Mouse (Mus musculus) liver, embryonic 13.5 days (tissue): ENCODE results near the gene Csf2rb. TPM values are rescaled to one million over a fixed set of nuclear protein-coding genes. Genes with fewer than 3 reads are reported as not detected.
A peak's percentile ranks its signal among the peaks of the same experiment; 100 is the strongest.
"Not testable (repeated sequence)": the region's sequence is repeated elsewhere in the genome, so short reads cannot be mapped to it uniquely, and the experiment has no call there.

Experiments
- ATAC-seq: fragments of 200-750 bp; cut with Nextera tagmentation; 2 replicates; pipeline ENCODE4 v1.8.0; 2017; ENCODE audit warnings: low read depth, mild to moderate bottlenecking, moderate number of reproducible peaks, moderate library complexity
- DNase-seq: peaks from one replicate; pipeline ENCODE4 v3.0.0; 2022
- H3K27ac ChIP-seq: fragments of 300-500 bp; sonication (generic); 2 replicates; pipeline ENCODE4 v1.5.1; 2015; ENCODE audit warnings: moderate library complexity, mild to moderate bottlenecking, inconsistent platforms
- H3K27me3 ChIP-seq: fragments of 300-500 bp; sonication (generic); 2 replicates; pipeline ENCODE4 v1.6.1; 2015; ENCODE audit warnings: mild to moderate bottlenecking, inconsistent platforms
- H3K36me3 ChIP-seq: fragments of 300-500 bp; sonication (generic); 2 replicates; pipeline ENCODE4 v1.6.1; 2015; ENCODE audit warnings: mild to moderate bottlenecking, inconsistent platforms
- H3K4me1 ChIP-seq: fragments of 300-500 bp; sonication (generic); replicated peaks from 2 replicates; pipeline ENCODE4 v1.6.1; 2015; ENCODE audit warnings: inconsistent platforms
- H3K4me2 ChIP-seq: fragments of 300-500 bp; sonication (generic); 2 replicates; pipeline ENCODE4 v1.6.1; 2015; ENCODE audit warnings: inconsistent platforms, mild to moderate bottlenecking, moderate library complexity
- H3K4me3 ChIP-seq: fragments of 300-500 bp; sonication (generic); replicated peaks from 2 replicates; pipeline ENCODE4 v1.5.1; 2015; ENCODE audit warnings: mild to moderate bottlenecking, inconsistent platforms
- H3K9ac ChIP-seq: fragments of 300-500 bp; sonication (generic); 2 replicates; pipeline ENCODE4 v1.6.1; 2015; ENCODE audit warnings: mild to moderate bottlenecking, inconsistent platforms
- H3K9me3 ChIP-seq: fragments of 300-500 bp; sonication (generic); replicated peaks from 2 replicates; pipeline ENCODE4 v1.6.1; 2016; ENCODE audit warnings: inconsistent platforms
- WGBS: fragments of 180-500 bp; shearing (Covaris S2); methylation state at CpG from one replicate; pipeline ENCODE4 v1.1.7; 2015; ENCODE audit not compliant: insufficient replicate concordance; 5-methylcytosine and 5-hydroxymethylcytosine counted together
- polyA plus RNA-seq: library from polyadenylated mRNA; unstranded; fragments of >200 nt; fragmentation: Nextera tagmentation; extraction: Ambion mirVana; gene quantifications from 2 replicates; pipeline ENCODE4 v1.2.1, GENCODE M21; 2015

The Csf2rb gene
- polyA plus RNA-seq = 3.3 and 3.8 TPM in 2 replicates

DNA sequence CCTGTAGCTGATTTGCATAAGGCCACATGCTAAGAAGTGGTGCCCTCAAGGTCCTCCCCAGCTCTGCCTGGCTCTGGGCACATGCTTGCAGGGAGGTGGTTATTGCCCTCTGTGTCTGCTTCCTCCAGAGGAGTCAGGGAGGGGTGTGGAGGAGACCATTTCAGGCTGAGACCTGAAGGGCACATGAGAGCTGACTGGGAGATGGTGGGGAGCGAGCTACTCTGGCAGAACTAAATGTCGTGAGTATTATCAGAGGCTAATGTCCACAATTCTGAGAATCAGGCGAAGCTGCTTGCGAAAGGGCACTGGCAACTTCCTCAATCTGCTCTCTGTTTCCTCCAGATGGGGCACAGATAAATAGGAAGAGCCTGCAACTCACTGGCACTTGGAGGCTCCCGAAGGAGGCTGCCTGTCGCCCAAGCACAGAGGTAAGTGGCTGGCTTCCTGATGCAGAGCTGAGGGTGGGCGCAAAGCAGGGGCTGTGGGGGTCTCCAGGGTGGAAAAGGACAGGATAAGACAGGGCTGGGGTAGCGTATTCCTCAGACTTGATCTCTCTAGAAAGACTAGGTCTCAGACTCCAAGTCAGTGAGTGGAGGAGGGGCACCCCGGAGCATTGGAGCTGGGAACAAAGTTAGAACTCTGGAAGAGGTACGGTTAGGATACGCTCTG, at the start of gene Csf2rb:
TSS of gene Csf2rb (plus strand) at position 82 of the 669 bp plus-strand sequence.
- no peak within 1 kb of the TSS for H3K27ac ChIP-seq
- peak within 1 kb of the TSS; percentile 3 for H3K4me2 ChIP-seq
- no peaks in the 10 kb centered on the region for H3K36me3 ChIP-seq
- no peaks in the 10 kb centered on the region for H3K9me3 ChIP-seq
- 21% methylated on average over 11 of the region's 11 CpGs for WGBS
- peaks cover 4% of the 10 kb centered on the region; the same call in 1 of the 2 replicates for H3K27me3 ChIP-seq
- DNase-seq = peak; percentile 17
- peaks cover 17% of the 10 kb centered on the region for H3K4me1 ChIP-seq
- peak within 1 kb of the TSS; percentile 4; the same call in 1 of the 2 replicates for H3K9ac ChIP-seq
- ATAC-seq = no peak
- H3K4me3 ChIP-seq = peak within 1 kb of the TSS; percentile 28

DNA sequence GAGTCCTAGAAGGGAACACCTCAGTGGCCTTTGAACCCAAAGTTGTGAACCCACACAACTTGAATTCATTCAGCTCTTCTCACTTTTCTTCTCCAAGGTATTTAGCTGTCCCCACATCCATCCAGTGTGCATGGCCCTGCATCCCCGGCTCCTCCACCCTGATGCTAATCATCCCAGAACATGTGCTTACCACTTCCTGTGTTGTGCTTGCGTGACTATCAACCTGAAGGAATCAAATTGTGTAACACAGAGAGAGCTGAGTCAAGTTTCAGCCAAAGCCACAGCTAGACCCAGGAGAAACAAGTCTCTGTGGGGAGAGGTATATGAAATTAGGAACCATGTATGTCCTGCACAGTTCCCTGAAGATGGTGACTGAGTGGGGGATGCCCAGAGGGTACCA, 47.2 kb upstream of the Csf2rb start:
- Histone ChIP-seq H3K9ac (no peak overlapping the region), H3K36me3 (no peaks in the 10 kb centered on the region), H3K4me2 (no peak overlapping the region), H3K9me3 (no peaks in the 10 kb centered on the region), H3K4me1 (peaks cover 7% of the 10 kb centered on the region; the same call in 1 of the 2 replicates), H3K4me3 (no peak overlapping the region), H3K27me3 (peaks cover 8% of the 10 kb centered on the region; the same call in 1 of the 2 replicates), H3K27ac (no peak overlapping the region)
- WGBS = 12% methylated on average over 2 of the region's 2 CpGs
- ATAC-seq (no peak), DNase-seq (no peak)

DNA sequence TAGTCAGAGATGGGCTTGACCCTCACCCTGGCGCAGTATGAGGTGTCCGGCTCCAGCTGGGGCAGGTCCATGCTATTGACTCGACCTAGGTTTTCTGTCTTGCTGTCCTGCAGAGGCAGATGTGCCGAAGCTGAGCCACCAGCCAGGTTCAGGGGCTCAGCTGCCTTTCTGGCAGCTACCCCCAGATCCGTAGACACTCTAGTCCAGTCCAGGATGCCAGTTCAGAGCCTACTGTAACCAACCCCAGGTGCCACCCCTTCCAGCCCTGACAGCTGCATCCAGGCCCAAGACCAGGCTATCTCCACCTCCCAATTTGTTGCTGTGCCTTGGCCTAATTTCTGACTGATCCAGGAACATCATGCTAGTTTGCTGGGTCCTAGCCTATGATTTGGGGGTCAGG, 37.6 kb upstream of the Csf2rb start:
- no peak for DNase-seq
- H3K9ac ChIP-seq = no peak overlapping the region
- H3K4me2 ChIP-seq = no peak overlapping the region
- H3K4me1 ChIP-seq = no peaks in the 10 kb centered on the region
- H3K9me3 ChIP-seq = no peaks in the 10 kb centered on the region
- 67% methylated on average over 5 of the region's 5 CpGs for WGBS
- no peaks in the 10 kb centered on the region for H3K36me3 ChIP-seq
- no peak for ATAC-seq
- no peak overlapping the region for H3K4me3 ChIP-seq
- H3K27me3 ChIP-seq = no peaks in the 10 kb centered on the region
- H3K27ac ChIP-seq = no peak overlapping the region

DNA sequence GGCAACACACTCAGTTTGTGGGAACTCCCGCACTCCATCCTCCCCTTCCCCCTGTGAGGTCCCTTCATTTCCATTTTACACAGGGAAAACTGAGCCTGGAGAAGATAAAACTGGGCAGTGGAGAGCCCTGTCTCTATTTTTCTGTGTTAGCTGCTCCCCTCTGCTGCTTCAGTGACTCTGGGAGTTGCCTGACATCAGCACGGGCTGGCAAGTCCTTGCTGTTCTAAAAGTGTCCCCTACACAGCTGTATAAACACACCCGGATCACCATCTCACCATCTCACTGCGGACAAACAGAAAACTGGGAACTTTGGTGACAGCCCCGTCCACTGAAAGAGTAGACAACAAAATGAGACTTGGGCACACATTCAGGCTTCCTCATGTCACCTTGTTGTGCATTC, 35.8 kb upstream of the Csf2rb start:
- not testable (repeated sequence) for DNase-seq

GRCm38 (mm10) chr15:78293228-78293627, 32.3 kb upstream of the Csf2rb start:
- 10% methylated on average over 2 of the region's 2 CpGs for WGBS
- H3K4me1 ChIP-seq, ATAC-seq, H3K36me3 ChIP-seq, H3K9me3 ChIP-seq, H3K9ac ChIP-seq, H3K4me2 ChIP-seq, H3K27me3 ChIP-seq, H3K4me3 ChIP-seq, H3K27ac ChIP-seq, DNase-seq: not testable (repeated sequence)

More for the DNA sequence above, 35.8 kb upstream of the Csf2rb start:
- H3K4me2 ChIP-seq, H3K9ac ChIP-seq, H3K36me3 ChIP-seq, H3K4me3 ChIP-seq, H3K27me3 ChIP-seq, H3K4me1 ChIP-seq, H3K9me3 ChIP-seq, H3K27ac ChIP-seq, ATAC-seq: not testable (repeated sequence)
- 40% methylated on average over 5 of the region's 5 CpGs for WGBS

DNA sequence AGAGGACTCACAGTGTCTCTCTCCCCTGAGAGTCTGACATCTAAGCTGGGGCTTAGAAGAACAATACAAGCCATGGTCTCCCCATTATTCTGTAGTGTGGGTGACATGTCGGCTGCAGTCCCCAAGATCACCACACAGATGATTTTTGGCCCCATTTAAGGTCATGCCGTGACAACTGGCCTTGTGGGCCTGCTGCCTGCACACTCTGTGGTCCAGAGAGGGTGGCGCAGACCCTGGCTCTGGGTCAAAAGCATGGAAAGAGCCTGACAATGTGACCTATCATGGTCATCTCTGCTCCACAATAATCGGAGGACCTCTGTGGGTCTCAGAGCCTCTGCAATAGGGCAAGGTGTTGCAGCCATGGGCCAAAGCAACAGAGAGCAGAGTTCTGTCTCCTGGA, 31.8 kb upstream of the Csf2rb start:
- no peaks in the 10 kb centered on the region for H3K27me3 ChIP-seq
- H3K9me3 ChIP-seq = no peaks in the 10 kb centered on the region
- H3K4me1 ChIP-seq = no peaks in the 10 kb centered on the region
- H3K9ac ChIP-seq = no peak overlapping the region
- no peak overlapping the region for H3K27ac ChIP-seq
- 60% methylated on average over 4 of the region's 4 CpGs for WGBS
- H3K4me3 ChIP-seq = no peak overlapping the region
- H3K4me2 ChIP-seq = no peak overlapping the region
- no peak for ATAC-seq
- no peak for DNase-seq
- H3K36me3 ChIP-seq = no peaks in the 10 kb centered on the region

DNA sequence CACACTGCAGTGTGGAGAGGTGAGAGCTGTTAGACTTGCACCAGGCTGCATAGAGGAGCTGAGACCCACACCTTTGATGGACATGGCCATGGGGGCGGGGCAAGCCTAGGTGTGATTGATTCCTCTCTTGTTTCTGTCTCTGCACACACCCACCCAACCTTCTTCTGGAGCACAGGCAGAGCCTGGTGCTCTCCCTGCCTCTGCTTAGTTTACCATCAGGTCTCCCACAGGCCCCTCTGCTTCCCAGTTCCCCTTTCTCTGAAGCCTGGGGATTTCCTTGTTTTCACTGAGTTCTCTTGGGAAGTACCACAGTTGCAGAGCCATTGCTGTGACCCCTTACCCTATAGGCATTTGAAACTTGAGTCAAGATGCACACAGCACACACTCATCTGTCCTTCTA, 27.0 kb upstream of the Csf2rb start:
- Histone ChIP-seq H3K27ac (no peak overlapping the region), H3K9ac (no peak overlapping the region), H3K4me1 (no peaks in the 10 kb centered on the region), H3K9me3 (no peaks in the 10 kb centered on the region), H3K27me3 (no peaks in the 10 kb centered on the region), H3K36me3 (no peaks in the 10 kb centered on the region), H3K4me3 (no peak overlapping the region), H3K4me2 (no peak overlapping the region)
- WGBS = 68% methylated on average over 1 of the region's 1 CpGs
- ATAC-seq = no peak
- DNase-seq = no peak

GRCm38 (mm10) chr15:78299641-78300040, 25.9 kb upstream of the Csf2rb start:
- ATAC-seq = no peak
- 55% methylated on average over 3 of the region's 3 CpGs for WGBS

GRCm38 (mm10) chr15:78300773-78301172, 24.8 kb upstream of the Csf2rb start:
- no peaks in the 10 kb centered on the region for H3K36me3 ChIP-seq
- ATAC-seq (no peak), DNase-seq (no peak)
- H3K4me2 ChIP-seq = no peak overlapping the region
- H3K4me3 ChIP-seq = no peak overlapping the region
- H3K27me3 ChIP-seq = peaks cover 10% of the 10 kb centered on the region
- H3K4me1 ChIP-seq = 0 out of 2 replicates have a peak, but pooled peaks cover 1% of the 10 kb centered on the region
- no peak overlapping the region for H3K27ac ChIP-seq
- no peaks in the 10 kb centered on the region for H3K9me3 ChIP-seq
- no peak overlapping the region for H3K9ac ChIP-seq

More at GRCm38 (mm10) chr15:78299641-78300040, 25.9 kb upstream of the Csf2rb start:
- H3K4me2 ChIP-seq = no peak overlapping the region
- H3K27me3 ChIP-seq = no peaks in the 10 kb centered on the region
- no peak for DNase-seq
- H3K4me1 ChIP-seq = no peaks in the 10 kb centered on the region
- H3K4me3 ChIP-seq = no peak overlapping the region
- H3K9me3 ChIP-seq = no peaks in the 10 kb centered on the region
- H3K36me3 ChIP-seq = no peaks in the 10 kb centered on the region
- H3K27ac ChIP-seq = no peak overlapping the region; the same call in 1 of the 2 replicates
- H3K9ac ChIP-seq = no peak overlapping the region

DNA sequence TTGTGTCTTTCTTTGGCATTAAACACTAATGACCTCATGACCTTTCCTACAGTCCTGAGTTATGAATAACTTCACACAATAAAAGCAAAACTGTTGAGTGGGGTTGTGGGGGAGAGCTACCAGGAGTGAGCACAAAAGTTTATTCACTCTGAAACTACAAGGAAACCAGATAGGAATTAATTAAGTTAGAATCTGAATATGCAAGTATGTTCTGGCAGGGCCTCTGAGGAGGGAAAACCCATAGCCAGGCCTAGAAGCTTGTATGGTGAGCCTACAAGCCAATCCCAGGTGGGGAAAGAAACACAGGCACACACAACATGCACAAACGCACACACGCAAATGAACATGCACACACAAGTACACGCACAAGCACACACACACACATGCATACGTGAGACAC, 22.8 kb upstream of the Csf2rb start:
- no peaks in the 10 kb centered on the region for H3K36me3 ChIP-seq
- H3K4me1 ChIP-seq = 0 out of 2 replicates have a peak, but pooled peaks cover 3% of the 10 kb centered on the region
- H3K4me2 ChIP-seq = no peak overlapping the region
- peaks cover 10% of the 10 kb centered on the region for H3K27me3 ChIP-seq
- no peak overlapping the region for H3K4me3 ChIP-seq
- DNase-seq (no peak), ATAC-seq (no peak)
- H3K27ac ChIP-seq = no peak overlapping the region
- WGBS = 80% methylated on average over 4 of the region's 4 CpGs
- no peak overlapping the region for H3K9ac ChIP-seq
- H3K9me3 ChIP-seq = no peaks in the 10 kb centered on the region

GRCm38 (mm10) chr15:78303665-78304233, 21.8 kb upstream of the Csf2rb start:
- 0 out of 2 replicates have a peak, but pooled peaks cover 3% of the 10 kb centered on the region for H3K4me1 ChIP-seq
- no peak for DNase-seq
- no peak overlapping the region for H3K27ac ChIP-seq
- H3K4me3 ChIP-seq = no peak overlapping the region
- no peaks in the 10 kb centered on the region for H3K9me3 ChIP-seq
- no peak for ATAC-seq
- H3K4me2 ChIP-seq = no peak overlapping the region
- H3K27me3 ChIP-seq = peaks cover 10% of the 10 kb centered on the region
- WGBS = 68% methylated on average over 6 of the region's 6 CpGs
- no peaks in the 10 kb centered on the region for H3K36me3 ChIP-seq
- no peak overlapping the region for H3K9ac ChIP-seq
